8 mouse cellular contexts compared by ENCODE assay signal in genomic region chr11:53567224-53568014, GRCm38 (mm10). TPM values are rescaled to one million over a fixed set of nuclear protein-coding genes. Genes with fewer than 3 reads are reported as not detected.
DNase-seq lines count a peak whose midpoint lies in the region; ATAC-seq and TF ChIP-seq lines count a peak whose summit lies in the region.

TSS of gene Kif3a (plus strand) at chr11:53567379.

- peak; percentile 85 to 90 for DNase-seq in CD8-positive naive resting alpha-beta T cell, adult 2 months (ENCODE audit: low read depth in 2 of 2, low spot score in 2 of 2)
- DNase-seq in c-Kit-positive CD71-negative TER-119-negative erythroid progenitor cells, embryonic 14.5 days (ENCODE audit: low read depth) = peak; percentile 90
- peak; percentile 96 for DNase-seq in forebrain, embryonic 10.5 days (ENCODE audit: extremely low spot score, low spot score)
- DNase-seq in kidney, postnatal 25 days = peak; percentile 94 to 96
- peak; percentile 91 to 94 (median 92) for DNase-seq in liver, embryonic 14.5 days (ENCODE audit: low read depth in 3 of 3, low spot score in 3 of 3)
- peak; percentile 96 for DNase-seq in neural tube, embryonic 11.5 days (ENCODE audit: low spot score)
- DNase-seq in stomach, postnatal 0 days (ENCODE audit: low spot score) = peak; percentile 96

- no peaks in the 10 kb centered on the region for H3K27me3 ChIP-seq in forebrain, embryonic 10.5 days (ENCODE audit: poor library complexity, severe bottlenecking)
- H3K27me3 ChIP-seq in heart, embryonic 15.5 days = no peaks in the 10 kb centered on the region
- H3K27me3 ChIP-seq in liver, embryonic 14.5 days (ENCODE audit: control insufficient read depth, insufficient read depth, low read length) = no peaks in the 10 kb centered on the region
- H3K27me3 ChIP-seq in neural tube, embryonic 11.5 days (ENCODE audit: control insufficient read depth, insufficient read depth, low read length) = no peaks in the 10 kb centered on the region
- no peaks in the 10 kb centered on the region for H3K27me3 ChIP-seq in stomach, postnatal 0 days (ENCODE audit: control insufficient read depth, insufficient read depth, low read length)

- peaks cover 22% of the 10 kb centered on the region for H3K4me1 ChIP-seq in forebrain, embryonic 10.5 days
- H3K4me1 ChIP-seq in heart, embryonic 15.5 days (replicated peaks) = peaks cover 13% of the 10 kb centered on the region
- H3K4me1 ChIP-seq in liver, embryonic 14.5 days (replicated peaks; ENCODE audit: control insufficient read depth in 2 of 2, insufficient read depth in 2 of 2, low read length in 1 of 2) = peaks cover 6 to 10% of the 10 kb centered on the region in 2 experiments
- no peaks in the 10 kb centered on the region for H3K4me1 ChIP-seq in neural tube, embryonic 11.5 days (ENCODE audit: control insufficient read depth, insufficient read depth, low read length)
- H3K4me1 ChIP-seq in stomach, postnatal 0 days (replicated peaks; ENCODE audit: control insufficient read depth, insufficient read depth) = no peaks in the 10 kb centered on the region; the same call in 1 of the 2 replicates

- peak within 1 kb of the TSS; percentile 92 for H3K27ac ChIP-seq in forebrain, embryonic 10.5 days
- peak within 1 kb of the TSS; percentile 57; the same call in 1 of the 2 replicates for H3K27ac ChIP-seq in heart, embryonic 15.5 days
- H3K27ac ChIP-seq in liver, embryonic 14.5 days = no peak within 1 kb of the TSS
- H3K27ac ChIP-seq in neural tube, embryonic 11.5 days (ENCODE audit: low read depth, low read length) = peak within 1 kb of the TSS; percentile 53
- H3K27ac ChIP-seq in stomach, postnatal 0 days (replicated peaks) = no peak within 1 kb of the TSS; the same call in 1 of the 2 replicates

- peaks cover 20% of the 10 kb centered on the region for H3K36me3 ChIP-seq in forebrain, embryonic 10.5 days (replicated peaks)
- peaks cover 8% of the 10 kb centered on the region; the same call in 1 of the 2 replicates for H3K36me3 ChIP-seq in heart, embryonic 15.5 days
- no peaks in the 10 kb centered on the region for H3K36me3 ChIP-seq in liver, embryonic 14.5 days (replicated peaks; ENCODE audit: control insufficient read depth, insufficient read depth, low read depth)
- peaks cover 3% of the 10 kb centered on the region; the same call in 1 of the 2 replicates for H3K36me3 ChIP-seq in neural tube, embryonic 11.5 days (ENCODE audit: control insufficient read depth, insufficient read depth, low read length)
- no peaks in the 10 kb centered on the region for H3K36me3 ChIP-seq in stomach, postnatal 0 days (ENCODE audit: control insufficient read depth, insufficient read depth, low read length)

- H3K4me2 ChIP-seq in heart, embryonic 15.5 days = peak within 1 kb of the TSS; percentile 92
- peak within 1 kb of the TSS; percentile 69 for H3K4me2 ChIP-seq in liver, embryonic 14.5 days (ENCODE audit: low read depth)
- peak within 1 kb of the TSS; percentile 63 for H3K4me2 ChIP-seq in neural tube, embryonic 11.5 days (ENCODE audit: low read depth)
- peak within 1 kb of the TSS; percentile 85 for H3K4me2 ChIP-seq in stomach, postnatal 0 days (replicated peaks; ENCODE audit: low read depth)

- H3K9me3 ChIP-seq in forebrain, embryonic 10.5 days = peaks cover 7% of the 10 kb centered on the region; the same call in 1 of the 2 replicates
- no peaks in the 10 kb centered on the region for H3K9me3 ChIP-seq in heart, embryonic 15.5 days (replicated peaks)
- no peaks in the 10 kb centered on the region for H3K9me3 ChIP-seq in liver, embryonic 14.5 days (ENCODE audit: control insufficient read depth, low read length)
- no peaks in the 10 kb centered on the region for H3K9me3 ChIP-seq in neural tube, embryonic 11.5 days (ENCODE audit: control insufficient read depth, low read length)
- no peaks in the 10 kb centered on the region; the same call in 1 of the 2 replicates for H3K9me3 ChIP-seq in stomach, postnatal 0 days (ENCODE audit: control insufficient read depth, low read length)

- no peak for TF ChIP-seq EP300 in liver, embryonic 14.5 days (IDR thresholded peaks at IDR 0.05; ENCODE audit: low read depth)
- no peak for TF ChIP-seq EP300 in stomach, postnatal 0 days (optimal IDR thresholded peaks at IDR 0.05)

- peak; percentile 97 for ATAC-seq in heart, embryonic 15.5 days (replicated peaks; ENCODE audit: insufficient number of reproducible peaks, insufficient read depth, low FRiP score, low read depth)
- ATAC-seq in liver, embryonic 14.5 days (ENCODE audit: insufficient read depth) = peak; percentile 98
- ATAC-seq in neural tube, embryonic 11.5 days (ENCODE audit: insufficient read depth, low FRiP score, low TSS enrichment) = peak; percentile 94
- ATAC-seq in stomach, postnatal 0 days (ENCODE audit: low FRiP score, low TSS enrichment) = peak; percentile 97

- peak; percentile 32; the same call in 1 of the 2 replicates for TF ChIP-seq CTCF in liver, embryonic 14.5 days (IDR thresholded peaks at IDR 0.05; ENCODE audit: low read depth)
- no peak for TF ChIP-seq CTCF in stomach, postnatal 0 days (IDR thresholded peaks at IDR 0.05; ENCODE audit: low read depth)

- WGBS in forebrain, embryonic 10.5 days = under 1% methylated on average over 66 of the region's 69 CpGs
- 1% methylated on average over 69 of the region's 69 CpGs for WGBS in heart, embryonic 15.5 days
- WGBS in liver, embryonic 14.5 days (ENCODE audit: insufficient replicate concordance) = under 1% methylated on average over 69 of the region's 69 CpGs
- 1% methylated on average over 60 of the region's 69 CpGs for WGBS in neural tube, embryonic 11.5 days
- WGBS in stomach, postnatal 0 days = under 1% methylated on average over 66 of the region's 69 CpGs

- H3K9ac ChIP-seq in heart, embryonic 15.5 days = peak within 1 kb of the TSS; percentile 85
- H3K9ac ChIP-seq in liver, embryonic 14.5 days (replicated peaks) = peak within 1 kb of the TSS; percentile 49
- peak within 1 kb of the TSS; percentile 69 for H3K9ac ChIP-seq in neural tube, embryonic 11.5 days (ENCODE audit: low read length)
- H3K9ac ChIP-seq in stomach, postnatal 0 days (ENCODE audit: low read length) = peak within 1 kb of the TSS; percentile 81

- peak within 1 kb of the TSS; percentile 96 for H3K4me3 ChIP-seq in forebrain, embryonic 10.5 days
- peak within 1 kb of the TSS; percentile 99 for H3K4me3 ChIP-seq in heart, embryonic 15.5 days
- peak within 1 kb of the TSS; percentile 68 to 70 for H3K4me3 ChIP-seq in liver, embryonic 14.5 days (ENCODE audit: insufficient read depth in 1 of 2, low read depth in 2 of 2, low read length in 2 of 2)
- peak within 1 kb of the TSS; percentile 77 for H3K4me3 ChIP-seq in neural tube, embryonic 11.5 days (ENCODE audit: low read depth, low read length)
- H3K4me3 ChIP-seq in stomach, postnatal 0 days (ENCODE audit: low read depth, low read length) = peak within 1 kb of the TSS; percentile 76

RNA-seq across cellular contexts. Expression of gene Kif3a, which starts in this region (rescaled TPM):
- polyA plus RNA-seq in forebrain, embryonic 10.5 days (2016; fragmentation: Nextera tagmentation; extraction: Ambion mirVana) = 78.4 and 82.2 TPM in 2 replicates
- 43.5 and 43.6 TPM in 2 replicates for polyA plus RNA-seq in heart, embryonic 15.5 days (2015; fragmentation: Nextera tagmentation; extraction: Ambion mirVana)
- 2.1 and 3.3 TPM in 2 replicates for polyA plus RNA-seq in liver, embryonic 14.5 days (2012; rRNA removed)
- polyA plus RNA-seq in liver, embryonic 14.5 days (2014; fragmentation: Nextera tagmentation; extraction: Ambion mirVana) = 6.4 and 7.7 TPM in 2 replicates
- polyA plus RNA-seq in neural tube, embryonic 11.5 days (2014; fragmentation: Nextera tagmentation; extraction: Ambion mirVana) = 95.4 and 108 TPM in 2 replicates
- polyA plus RNA-seq in stomach, postnatal 0 days (2015; fragmentation: Nextera tagmentation; extraction: Ambion mirVana) = 22.1 and 25.3 TPM in 2 replicates

Comparison
In these comparisons a context has a peak if more than half of its experiments do, and no peak if none do; other contexts are left out.
1. H3K27ac ChIP-seq: peak in forebrain, embryonic 10.5 days (single experiment), heart, embryonic 15.5 days (single experiment) and neural tube, embryonic 11.5 days (single experiment); none in liver, embryonic 14.5 days (single experiment) and stomach, postnatal 0 days (single experiment).
2. Peak in every context shown above with its lines, with median percentiles within 50 percentile points of each other: DNase-seq, H3K4me3 ChIP-seq, ATAC-seq, H3K4me2 ChIP-seq and H3K9ac ChIP-seq.